Mouse (Mus musculus) brain, embryonic 18.5 days (tissue): ENCODE data around the gene Tmem132b.

Experiments used
- DNase-seq: peaks from one replicate; pipeline ENCODE4 v3.0.0-alpha.2; 2012; ENCODE audit warnings: low read depth, low spot score

The Tmem132b gene

GRCm38 (mm10) chr5:125515006-125515405 is 16.6 kb upstream of the Tmem132b start:
- DNase-seq: no peak

GRCm38 (mm10) chr5:125518640-125519039 is 12.9 kb upstream of the Tmem132b start:
- DNase-seq: no peak

- no peak for DNase-seq
These were observed 10.5 kb upstream of the Tmem132b start for GRCm38 (mm10) chr5:125520930-125521590.

- no peak for DNase-seq
These were observed 8.2 kb upstream of the Tmem132b start for GRCm38 (mm10) chr5:125523361-125523760.

GRCm38 (mm10) chr5:125525516-125525915 is 6.1 kb upstream of the Tmem132b start:
- DNase-seq: no peak

- no peak for DNase-seq
These were observed 5.1 kb upstream of the Tmem132b start for GRCm38 (mm10) chr5:125526464-125526863.

- DNase-seq: no peak
These were observed 2.5 kb upstream of the Tmem132b start for GRCm38 (mm10) chr5:125529109-125529508.

- DNase-seq: no peak
These were observed 594 bp downstream of the Tmem132b start for GRCm38 (mm10) chr5:125532191-125532544.

- no peak for DNase-seq
These were observed 1.1 kb downstream of the Tmem132b start for GRCm38 (mm10) chr5:125532545-125533224.

GRCm38 (mm10) chr5:125533225-125533900 is 1.8 kb downstream of the Tmem132b start:
- DNase-seq: no peak

GRCm38 (mm10) chr5:125534168-125534610 is 2.6 kb downstream of the Tmem132b start:
- DNase-seq: no peak

GRCm38 (mm10) chr5:125534611-125535324 is 3.2 kb downstream of the Tmem132b start:
- no peak for DNase-seq

GRCm38 (mm10) chr5:125545090-125545489 is 13.5 kb downstream of the Tmem132b start:
- DNase-seq: no peak

GRCm38 (mm10) chr5:125546293-125546692 is 14.7 kb downstream of the Tmem132b start:
- no peak for DNase-seq

GRCm38 (mm10) chr5:125549750-125550489 is 18.3 kb downstream of the Tmem132b start:
- DNase-seq: no peak

- DNase-seq: no peak
These were observed 24.2 kb downstream of the Tmem132b start for GRCm38 (mm10) chr5:125555732-125556131.

- DNase-seq: no peak
These were observed 31.9 kb downstream of the Tmem132b start for GRCm38 (mm10) chr5:125563492-125563891.

- no peak for DNase-seq
These were observed 34.2 kb downstream of the Tmem132b start for GRCm38 (mm10) chr5:125565725-125566124.

- no peak for DNase-seq
These were observed 36.9 kb downstream of the Tmem132b start for GRCm38 (mm10) chr5:125568457-125568856.

- DNase-seq: no peak
These were observed 40.4 kb downstream of the Tmem132b start for GRCm38 (mm10) chr5:125572011-125572410.

- DNase-seq: no peak
These were observed 43.3 kb downstream of the Tmem132b start for GRCm38 (mm10) chr5:125574886-125575285.
